Mouse (Mus musculus) heart, adult 10 weeks (tissue): Measurements from ENCODE around the gene Bglap. TPM values are rescaled to one million over a fixed set of nuclear protein-coding genes. Genes with fewer than 3 reads are reported as not detected.

ENCODE experiments used
- polyA plus RNA-seq: library from polyadenylated mRNA; stranded (reverse); fragments of 350-450 nt; fragmentation: Illumina TruSeq; extraction: RNeasy Lipid Tissue Mini Kit (QIAGEN cat#74804); gene quantifications from one replicate; pipeline ENCODE4 v1.2.3, GENCODE M21; 2014; ENCODE audit warnings: low read depth, low replicate concordance

Bglap gene
- polyA plus RNA-seq, result not detected

GRCm38 (mm10) chr3:88384364-88384763 lies at the start of gene Bglap:
Bglap (minus strand) TSS chr3:88384464.

GRCm38 (mm10) chr3:88424605-88425329 lies 40.5 kb upstream of the Bglap start, which contains the start of gene Slc25a44:
Slc25a44 (minus strand) TSS chr3:88425139.

GRCm38 (mm10) chr3:88409741-88410644 lies 25.7 kb upstream of the Bglap start, which contains the start of gene Pmf1:
Pmf1 (minus strand) TSS chr3:88410331.

GRCm38 (mm10) chr3:88378599-88378998 lies 5.7 kb downstream of the Bglap start, which contains the start of gene Bglap2:
Bglap2 (minus strand) TSS chr3:88378699.

GRCm38 (mm10) chr3:88372643-88373042 lies 11.6 kb downstream of the Bglap start, which contains the start of gene Bglap3:
Bglap3 (minus strand) TSS chr3:88372743.

GRCm38 (mm10) chr3:88364337-88364736 lies 19.9 kb downstream of the Bglap start, which contains the start of gene Paqr6:
Paqr6 (plus strand) TSS chr3:88364584.

GRCm38 (mm10) chr3:88336058-88337013 lies 47.9 kb downstream of the Bglap start, which contains the start of the genes Tmem79 and Smg5:
Tmem79 (minus strand) TSS chr3:88336148.
Smg5 (plus strand) TSS chr3:88336260.

Other genes starting within 250 kb of the Bglap start
- 107 TPM for gene Mef2d, start 242.1 kb downstream of the Bglap start, polyA plus RNA-seq
- gene Rhbg, start 129.8 kb downstream of the Bglap start, polyA plus RNA-seq, result not detected
- gene Gm38392, start 97.3 kb downstream of the Bglap start, polyA plus RNA-seq, result not detected
- gene Tsacc, start 87.5 kb downstream of the Bglap start, polyA plus RNA-seq, result 11.3 TPM
- gene Cct3, start 87.3 kb downstream of the Bglap start, polyA plus RNA-seq, result 153 TPM
- gene Glmp, start 59.4 kb downstream of the Bglap start, polyA plus RNA-seq, result 72.2 TPM
- gene Tmem79, start 48.3 kb downstream of the Bglap start, polyA plus RNA-seq, result 1.8 TPM
- gene Smg5, start 48.2 kb downstream of the Bglap start, polyA plus RNA-seq, result 58.8 TPM
- gene Paqr6, start 19.9 kb downstream of the Bglap start, polyA plus RNA-seq, result 1.6 TPM
- not detected for gene Bglap3, start 11.7 kb downstream of the Bglap start, polyA plus RNA-seq
- not detected for gene Bglap2, start 5.8 kb downstream of the Bglap start, polyA plus RNA-seq
- gene Pmf1, start 25.9 kb upstream of the Bglap start, polyA plus RNA-seq, result 16.4 TPM
- gene Slc25a44, start 40.7 kb upstream of the Bglap start, polyA plus RNA-seq, result 17.0 TPM
- 4.1 TPM for gene Sema4a, start 76.7 kb upstream of the Bglap start, polyA plus RNA-seq
- 80.8 TPM for gene Lmna, start 125.5 kb upstream of the Bglap start, polyA plus RNA-seq
- gene Mex3a, start 147.9 kb upstream of the Bglap start, polyA plus RNA-seq, result 0.34 TPM
- gene Rab25, start 163.8 kb upstream of the Bglap start, polyA plus RNA-seq, result not detected
- gene Lamtor2, start 168.6 kb upstream of the Bglap start, polyA plus RNA-seq, result 116 TPM
- 60.0 TPM for gene Ubqln4, start 169.3 kb upstream of the Bglap start, polyA plus RNA-seq
- 76.6 TPM for gene Ssr2, start 191.4 kb upstream of the Bglap start, polyA plus RNA-seq
- 32.9 TPM for gene Arhgef2, start 221.5 kb upstream of the Bglap start, polyA plus RNA-seq